Mouse (Mus musculus) embryonic fibroblast, embryonic 13.5 days (primary cell): ENCODE results near the gene Kcnq5. TPM values are rescaled to one million over a fixed set of nuclear protein-coding genes. Genes with fewer than 3 reads are reported as not detected.
"Not testable (repeated sequence)": the region's sequence is repeated elsewhere in the genome, so short reads cannot be mapped to it uniquely, and the experiment has no call there.

Experiments
- H3K27ac ChIP-seq: 2 replicates; pipeline ENCODE4 v1.5.1; 2012; ENCODE audit warnings: low read length, control low read depth, inconsistent platforms; ENCODE audit not compliant: insufficient read depth
- H3K4me1 ChIP-seq: 2 replicates; pipeline ENCODE4 v1.6.1; 2011; ENCODE audit warnings: low read length; ENCODE audit not compliant: control insufficient read depth, insufficient read depth
- H3K4me3 ChIP-seq: 2 replicates; pipeline ENCODE4 v1.5.1; 2011; ENCODE audit warnings: mild to moderate bottlenecking, control low read depth, low read length; ENCODE audit not compliant: insufficient read depth
- CTCF ChIP-seq: IDR thresholded peaks from 2 replicates; pipeline ENCODE4 v1.5.1; 2011; ENCODE audit warnings: mild to moderate bottlenecking, control low read depth, low read length, moderate library complexity, borderline replicate concordance; ENCODE audit not compliant: insufficient read depth
- POLR2A ChIP-seq: IDR thresholded peaks from 2 replicates; pipeline ENCODE4 v1.6.1; 2011; ENCODE audit warnings: low read depth, mild to moderate bottlenecking, control low read depth, low read length, moderate library complexity
- polyA plus RNA-seq: library from polyadenylated mRNA; stranded (reverse); fragments of >200 nt; gene quantifications from 2 replicates; pipeline ENCODE4 v1.2.4, GENCODE M21; 2011; ENCODE audit warnings: low read depth; ENCODE audit not compliant: missing spikeins, insufficient read length

Kcnq5 gene
- polyA plus RNA-seq, 1 experiment, result 2.9 TPM

DNA sequence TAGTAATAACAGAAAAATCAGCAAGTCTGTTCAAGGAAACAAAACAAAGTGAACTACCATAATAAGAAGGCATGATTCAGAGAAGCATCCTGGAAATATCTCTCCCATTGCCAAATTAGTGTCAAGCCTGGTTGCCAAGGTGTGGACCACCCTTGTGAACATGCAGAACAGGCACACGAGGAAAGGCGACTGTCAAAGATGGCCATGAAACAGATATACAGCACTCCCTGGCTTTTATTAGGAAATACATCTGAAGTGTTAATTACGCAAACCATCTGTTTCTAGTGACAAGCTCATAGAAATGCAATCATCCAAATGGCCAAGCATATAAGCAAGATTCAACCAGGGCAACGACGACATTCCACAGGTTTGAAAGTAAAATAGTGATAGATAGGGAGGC, 187.8 kb downstream of the Kcnq5 start:
- H3K4me1 ChIP-seq, result no peaks in the 10 kb centered on the region; the same call in 1 of the 2 replicates
- TF ChIP-seq POLR2A (no peak), CTCF (no peak)
- no peak overlapping the region for H3K27ac ChIP-seq
- no peak overlapping the region for H3K4me3 ChIP-seq

DNA sequence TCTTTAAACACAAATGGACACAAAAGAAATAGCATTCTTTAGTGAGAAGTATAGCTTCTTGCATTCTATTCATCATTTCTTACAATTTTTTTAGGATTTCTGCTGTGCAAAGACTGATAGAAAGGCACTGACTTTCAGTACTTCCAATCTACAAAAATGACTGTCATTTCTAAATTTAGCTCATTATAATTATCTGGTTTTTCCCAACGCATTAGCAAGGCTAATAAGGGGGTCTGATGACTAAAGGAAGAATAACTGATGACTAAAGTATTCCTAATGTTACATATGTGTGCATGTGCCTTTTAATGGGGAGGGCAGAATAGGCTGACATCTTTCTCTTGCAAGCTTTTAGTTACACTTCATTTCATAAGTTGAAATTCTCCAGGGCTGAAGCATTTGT, 191.2 kb downstream of the Kcnq5 start:
- H3K4me1 ChIP-seq, result no peaks in the 10 kb centered on the region; the same call in 1 of the 2 replicates
- no peak for TF ChIP-seq CTCF
- no peak for TF ChIP-seq POLR2A
- H3K4me3 ChIP-seq, result no peak overlapping the region
- H3K27ac ChIP-seq, result peak overlapping the region; percentile 84

DNA sequence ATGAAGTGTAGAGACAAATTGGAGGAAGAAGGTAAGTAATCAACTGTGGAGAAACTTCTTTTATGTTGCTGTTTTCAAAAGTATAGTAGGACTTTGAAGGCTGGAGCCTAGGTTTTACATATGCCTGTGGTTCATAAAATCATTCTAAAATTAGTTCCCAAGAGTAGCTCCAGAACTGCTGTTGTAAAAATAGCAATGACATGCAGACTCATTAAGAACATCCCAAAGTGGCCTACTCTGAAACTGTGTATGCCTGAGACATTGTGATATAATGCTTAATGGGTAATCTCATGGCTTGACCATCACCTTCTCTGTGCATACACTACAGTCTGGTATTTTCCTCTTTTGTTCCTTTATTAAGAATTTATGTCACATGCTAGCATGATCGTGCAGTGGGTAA, 212.4 kb downstream of the Kcnq5 start:
- Histone ChIP-seq H3K27ac (no peak overlapping the region), H3K4me1 (no peaks in the 10 kb centered on the region), H3K4me3 (no peak overlapping the region)
- no peak for TF ChIP-seq CTCF
- no peak for TF ChIP-seq POLR2A

DNA sequence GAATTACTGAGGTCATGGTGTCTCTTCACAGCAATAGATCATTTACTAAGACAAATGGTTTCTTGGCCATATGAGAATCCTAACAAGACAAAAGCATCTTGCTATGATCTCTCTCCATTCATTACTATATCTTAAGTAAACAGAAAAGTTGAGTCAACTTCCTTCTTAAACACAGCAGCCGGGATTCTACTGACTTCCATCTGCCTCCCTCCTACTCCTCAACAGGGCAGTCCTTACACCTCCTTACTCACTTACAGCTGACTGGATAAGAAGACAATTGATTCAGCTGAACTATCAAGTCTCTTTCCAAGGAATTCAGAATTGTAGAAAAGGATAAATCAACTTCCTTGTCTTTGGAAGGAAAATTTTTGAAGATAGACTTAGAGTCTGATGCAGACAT, 232.6 kb downstream of the Kcnq5 start:
- H3K4me3 ChIP-seq, result no peak overlapping the region
- no peak for TF ChIP-seq POLR2A
- no peak for TF ChIP-seq CTCF
- H3K27ac ChIP-seq, result no peak overlapping the region
- H3K4me1 ChIP-seq, result no peaks in the 10 kb centered on the region

DNA sequence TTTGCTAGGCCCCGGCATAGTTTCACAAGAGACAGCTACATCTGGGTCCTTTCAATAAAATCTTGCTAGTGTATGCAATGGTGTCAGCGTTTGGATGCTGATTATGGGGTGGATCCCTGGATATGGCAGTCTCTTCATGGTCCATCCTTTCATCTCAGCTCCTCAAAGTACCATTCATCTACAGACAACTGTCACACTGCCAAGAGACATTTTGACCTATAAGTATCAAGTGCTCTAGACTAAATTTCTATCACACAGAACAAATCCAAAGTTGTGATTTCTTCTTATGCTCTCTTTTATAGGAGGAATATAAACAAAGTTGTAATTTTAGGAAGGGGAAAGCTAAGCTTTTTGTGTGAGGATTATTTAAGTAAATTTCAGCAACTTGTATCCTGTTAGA, 238.5 kb downstream of the Kcnq5 start:
- not testable (repeated sequence) for H3K4me1 ChIP-seq, H3K4me3 ChIP-seq, H3K27ac ChIP-seq

DNA sequence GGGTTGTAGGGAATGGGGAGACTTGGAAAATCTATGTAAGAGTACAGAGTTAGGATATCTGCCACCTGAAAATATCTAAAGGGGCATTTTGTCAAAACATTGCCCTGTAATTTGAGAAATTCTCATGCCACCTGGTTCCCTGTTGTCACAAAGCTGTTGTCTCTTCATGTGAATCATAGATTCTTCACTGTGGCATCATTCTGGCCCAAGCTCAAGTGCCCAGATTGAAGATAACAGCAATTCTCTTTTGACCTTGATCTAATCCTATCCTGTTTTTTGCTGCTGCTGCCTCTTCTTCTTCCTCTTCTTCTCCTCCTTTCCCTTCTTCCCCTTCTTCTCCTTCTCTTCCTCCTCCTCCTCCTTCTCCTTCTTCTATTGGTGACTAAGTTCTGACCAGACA, 240.5 kb downstream of the Kcnq5 start:
- Histone ChIP-seq H3K4me3 (no peak overlapping the region), H3K27ac (no peak overlapping the region), H3K4me1 (no peaks in the 10 kb centered on the region)
- TF ChIP-seq CTCF (no peak), POLR2A (no peak)

DNA sequence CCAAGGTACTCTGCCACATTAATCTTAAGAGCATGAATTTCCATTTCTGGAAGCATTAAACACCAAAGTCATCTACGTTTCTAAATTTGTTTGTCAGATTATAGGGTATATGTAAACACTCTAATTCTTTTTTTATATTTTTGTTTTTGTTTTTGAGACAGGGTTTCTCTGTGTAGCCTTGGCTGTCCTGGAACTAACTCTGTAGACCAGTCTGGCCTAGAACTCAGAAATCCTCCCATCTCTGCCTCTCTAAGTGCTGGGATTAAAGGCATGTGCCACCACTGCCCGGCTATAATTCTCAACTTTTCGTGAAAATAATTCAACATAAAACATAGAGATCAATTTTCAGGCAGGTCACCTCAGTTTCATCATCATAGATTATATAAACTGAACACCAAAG, 246.9 kb downstream of the Kcnq5 start:
- Histone ChIP-seq H3K4me1 (no peaks in the 10 kb centered on the region), H3K27ac (no peak overlapping the region), H3K4me3 (no peak overlapping the region)
- TF ChIP-seq CTCF (no peak), POLR2A (no peak)

DNA sequence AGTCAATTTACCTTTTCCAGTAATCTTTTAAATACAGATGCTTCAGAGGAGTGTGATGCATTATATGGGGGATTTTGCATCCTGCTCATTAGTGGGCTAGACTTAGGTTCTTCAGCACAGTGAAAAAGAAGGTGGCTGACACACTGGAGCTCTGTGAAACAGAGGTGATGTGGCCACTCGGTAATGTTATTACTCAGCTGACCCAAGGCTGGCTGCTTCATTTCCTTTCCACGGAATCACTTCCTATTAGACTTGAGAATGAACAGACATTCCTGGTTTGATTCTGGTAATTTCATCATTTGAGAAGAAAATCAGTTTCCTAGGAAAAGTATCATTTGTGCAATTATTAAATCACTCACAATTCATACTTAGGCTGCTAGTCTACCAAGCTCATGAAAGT, 249.0 kb downstream of the Kcnq5 start:
- TF ChIP-seq POLR2A, result no peak
- TF ChIP-seq CTCF, result no peak
- H3K27ac ChIP-seq, result no peak overlapping the region
- no peaks in the 10 kb centered on the region for H3K4me1 ChIP-seq
- H3K4me3 ChIP-seq, result no peak overlapping the region

DNA sequence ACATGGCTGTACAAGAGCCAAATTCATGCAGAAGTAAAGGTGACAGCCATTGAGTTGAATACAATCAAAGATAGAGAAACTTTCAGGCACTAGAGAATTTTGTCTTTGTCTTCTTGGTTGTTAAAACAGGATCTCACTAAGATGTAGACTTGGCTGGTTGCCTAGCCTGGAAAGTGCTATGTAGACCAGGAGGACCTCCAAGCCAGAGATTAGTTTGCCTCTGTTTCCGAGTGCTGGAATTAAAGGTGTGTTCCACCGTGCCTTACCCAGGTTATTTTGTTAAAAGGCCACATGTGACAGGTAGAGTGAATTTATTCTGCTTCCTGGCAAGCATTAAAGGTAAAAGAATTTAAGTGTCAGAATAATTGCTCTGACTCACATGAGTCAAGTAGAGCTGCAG, 271.3 kb downstream of the Kcnq5 start:
- TF ChIP-seq POLR2A, result no peak
- no peak for TF ChIP-seq CTCF
- Histone ChIP-seq H3K4me1 (no peaks in the 10 kb centered on the region), H3K4me3 (no peak overlapping the region), H3K27ac (no peak overlapping the region)

DNA sequence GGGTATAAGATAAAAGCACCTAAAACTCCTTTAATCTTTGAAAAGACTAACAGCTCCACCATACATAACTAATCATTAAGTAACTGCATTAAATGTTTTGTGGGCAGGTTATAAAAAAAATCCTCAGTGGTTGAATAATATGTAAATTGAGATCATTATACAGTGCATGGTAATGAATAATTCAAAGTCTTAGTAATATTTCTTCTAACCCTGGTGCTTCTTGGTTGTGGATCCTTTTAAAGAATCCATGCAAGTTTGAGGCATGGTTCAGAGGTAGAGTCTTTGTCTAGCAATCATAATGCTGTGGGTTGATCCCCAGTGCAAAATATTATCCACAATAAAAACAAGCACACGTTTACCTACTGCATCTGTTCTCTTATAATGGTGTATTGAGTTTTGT, 272.8 kb downstream of the Kcnq5 start:
- Histone ChIP-seq H3K27ac (no peak overlapping the region), H3K4me1 (no peaks in the 10 kb centered on the region), H3K4me3 (no peak overlapping the region)
- TF ChIP-seq CTCF (no peak), POLR2A (no peak)

DNA sequence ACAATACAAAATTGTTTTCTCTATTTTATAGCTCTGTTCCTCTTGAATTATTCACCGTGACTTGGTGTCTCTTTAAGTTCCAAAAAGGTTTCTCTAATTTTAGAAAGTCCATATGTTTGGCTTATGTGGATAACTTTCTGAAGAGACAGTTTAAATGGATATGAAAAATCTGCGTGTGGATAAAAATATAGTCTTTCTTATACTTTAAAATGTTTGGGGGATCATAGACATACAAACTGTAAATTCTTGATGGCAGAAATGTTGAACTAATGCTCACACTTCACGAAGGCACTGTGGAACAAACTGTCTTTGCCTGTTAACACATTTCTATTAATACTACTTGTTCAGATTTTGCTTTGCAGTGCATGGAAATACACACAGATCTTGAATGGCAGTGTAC, 277.3 kb downstream of the Kcnq5 start:
- no peak overlapping the region for H3K27ac ChIP-seq
- TF ChIP-seq POLR2A (no peak), CTCF (no peak)
- no peaks in the 10 kb centered on the region for H3K4me1 ChIP-seq
- no peak overlapping the region for H3K4me3 ChIP-seq
